Mouse (Mus musculus) retina, postnatal 7 days (tissue): ENCODE results near the gene Sox6.

Source experiments
- DNase-seq: peaks from one replicate; pipeline ENCODE4 v3.0.0-alpha.2; 2012; ENCODE audit warnings: low read depth, low spot score

Gene Sox6

DNA sequence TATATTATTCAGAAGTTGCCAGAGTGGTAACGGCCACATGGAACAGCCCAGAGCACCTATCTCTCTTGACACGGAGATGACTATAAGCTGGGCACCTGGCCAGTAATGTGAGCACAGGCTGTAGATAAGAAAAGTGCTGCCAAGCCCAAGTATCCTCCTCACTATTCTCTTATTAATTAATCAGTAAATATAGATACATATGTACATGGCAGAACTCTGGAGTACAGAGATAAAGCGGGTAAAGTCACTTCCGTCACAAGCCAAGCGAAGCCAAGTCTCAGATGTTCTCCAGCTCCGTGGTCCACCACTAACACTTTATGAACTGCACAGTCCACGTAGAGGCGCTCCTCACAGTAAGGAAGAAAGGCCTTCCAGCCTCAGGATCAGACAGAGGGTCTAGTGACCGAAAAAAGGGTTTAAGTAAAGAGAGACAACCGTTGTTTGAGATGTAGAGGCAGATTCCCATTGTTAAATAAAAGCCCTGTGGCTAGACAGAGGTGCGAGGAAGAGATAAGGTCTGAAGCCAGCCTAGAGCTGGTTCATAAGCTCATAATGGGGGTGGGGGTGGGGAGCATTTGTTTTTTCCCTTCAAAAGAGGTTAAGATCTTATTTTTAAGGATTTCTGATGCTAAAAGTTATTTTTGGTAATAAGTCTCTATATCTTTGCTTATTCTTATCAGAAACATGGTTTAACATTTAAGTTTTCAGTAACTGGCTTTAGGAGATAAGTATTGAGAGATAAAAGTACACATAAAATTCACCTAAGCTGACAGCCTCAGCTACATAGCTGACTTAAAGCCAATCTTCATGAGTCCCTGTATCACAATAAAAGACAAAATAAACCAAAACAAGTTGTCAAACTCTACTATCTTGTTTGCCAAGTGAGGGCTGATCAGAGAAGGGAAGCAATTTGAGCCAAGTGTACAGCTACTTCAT is 207.4 kb downstream of the Sox6 start:
- DNase-seq: no peak

DNA sequence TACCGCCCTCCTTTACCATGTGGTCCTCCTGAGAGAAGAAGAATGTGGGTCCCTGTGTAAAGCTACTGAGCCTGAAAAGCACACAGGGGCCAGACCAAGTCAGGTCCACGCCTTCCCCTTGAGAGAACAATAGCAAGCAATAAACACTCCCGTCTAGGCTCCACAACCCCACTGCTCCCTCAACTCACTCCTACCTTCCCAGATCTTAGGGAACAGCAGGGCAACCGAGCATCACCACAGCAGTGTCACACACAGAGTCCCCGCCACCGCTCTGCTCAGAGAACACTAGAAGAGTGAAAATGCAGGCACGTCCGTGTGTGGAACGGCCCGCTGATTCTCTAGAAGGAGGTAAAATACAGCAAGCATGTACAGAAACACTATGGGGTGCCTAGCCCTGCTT is 208.2 kb downstream of the Sox6 start:
- DNase-seq: no peak

DNA sequence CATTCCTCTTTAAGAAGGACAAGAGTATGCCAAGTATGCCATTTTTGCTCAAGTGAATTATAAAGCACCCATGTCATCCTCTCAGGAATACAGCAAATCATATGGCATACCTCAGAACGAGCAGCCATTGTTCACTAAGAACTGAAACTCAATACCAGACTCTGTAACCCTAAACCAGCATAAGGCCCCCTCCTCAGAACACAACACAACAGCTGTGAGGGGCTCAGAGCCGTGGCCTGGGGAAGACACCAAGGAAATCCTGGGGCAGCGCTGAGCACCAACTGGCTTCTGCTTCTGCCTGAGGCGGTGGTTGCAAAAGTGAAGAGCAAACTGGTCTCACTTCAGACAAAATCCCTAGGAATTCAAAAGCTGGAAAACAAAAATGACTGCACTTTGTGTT is 208.8 kb downstream of the Sox6 start:
- no peak for DNase-seq

DNA sequence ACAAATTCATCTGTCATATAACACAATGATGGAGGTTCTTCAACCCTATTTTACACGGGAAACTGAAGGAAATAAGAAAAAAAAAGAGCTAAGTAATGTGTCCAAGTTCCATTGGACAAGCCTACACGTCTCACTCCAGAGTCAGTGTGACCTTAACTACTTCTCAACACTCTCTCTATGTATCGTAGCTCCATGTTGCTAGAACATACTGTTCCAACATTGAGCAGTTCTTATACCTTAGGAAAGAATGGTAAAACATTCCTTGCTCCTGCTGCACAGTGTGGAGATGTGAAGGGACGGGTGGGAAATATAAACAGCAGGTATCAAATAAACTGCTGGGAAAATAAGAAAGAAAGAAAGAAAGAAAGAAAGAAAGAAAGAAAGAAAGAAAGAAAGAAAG is 209.3 kb downstream of the Sox6 start:
- DNase-seq: no peak

- no peak for DNase-seq
Observed at GRCm38 (mm10) chr7:115825295-115825694, 213.3 kb downstream of the Sox6 start.

GRCm38 (mm10) chr7:115824621-115825256 is 213.9 kb downstream of the Sox6 start:
- no peak for DNase-seq

GRCm38 (mm10) chr7:115819136-115819535 is 219.5 kb downstream of the Sox6 start:
- DNase-seq: no peak

- DNase-seq: no peak
Observed at GRCm38 (mm10) chr7:115803256-115803655, 235.3 kb downstream of the Sox6 start.

- no peak for DNase-seq
Observed at GRCm38 (mm10) chr7:115794139-115794858, 244.3 kb downstream of the Sox6 start.

DNA sequence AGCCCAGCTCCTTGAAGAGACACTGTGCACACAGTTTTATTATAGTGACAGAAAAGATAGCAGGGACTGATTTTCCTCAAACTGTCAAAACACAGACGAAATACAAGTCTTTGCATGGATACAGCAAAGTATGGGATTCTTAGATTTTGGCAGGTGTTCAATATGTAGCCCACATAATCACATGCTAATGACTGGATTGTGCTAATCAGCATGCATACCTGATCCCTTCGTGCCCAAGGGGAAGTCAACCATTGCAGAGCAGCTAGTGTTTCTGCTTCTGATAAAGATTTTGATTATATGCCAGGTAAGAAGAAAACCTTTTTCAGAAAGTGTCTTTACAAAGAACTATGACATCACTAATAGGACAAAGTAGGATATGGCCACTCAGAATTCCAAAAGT is 245.8 kb downstream of the Sox6 start:
- no peak for DNase-seq

- no peak for DNase-seq
Observed at GRCm38 (mm10) chr7:115789116-115789823, 249.3 kb downstream of the Sox6 start.

DNA sequence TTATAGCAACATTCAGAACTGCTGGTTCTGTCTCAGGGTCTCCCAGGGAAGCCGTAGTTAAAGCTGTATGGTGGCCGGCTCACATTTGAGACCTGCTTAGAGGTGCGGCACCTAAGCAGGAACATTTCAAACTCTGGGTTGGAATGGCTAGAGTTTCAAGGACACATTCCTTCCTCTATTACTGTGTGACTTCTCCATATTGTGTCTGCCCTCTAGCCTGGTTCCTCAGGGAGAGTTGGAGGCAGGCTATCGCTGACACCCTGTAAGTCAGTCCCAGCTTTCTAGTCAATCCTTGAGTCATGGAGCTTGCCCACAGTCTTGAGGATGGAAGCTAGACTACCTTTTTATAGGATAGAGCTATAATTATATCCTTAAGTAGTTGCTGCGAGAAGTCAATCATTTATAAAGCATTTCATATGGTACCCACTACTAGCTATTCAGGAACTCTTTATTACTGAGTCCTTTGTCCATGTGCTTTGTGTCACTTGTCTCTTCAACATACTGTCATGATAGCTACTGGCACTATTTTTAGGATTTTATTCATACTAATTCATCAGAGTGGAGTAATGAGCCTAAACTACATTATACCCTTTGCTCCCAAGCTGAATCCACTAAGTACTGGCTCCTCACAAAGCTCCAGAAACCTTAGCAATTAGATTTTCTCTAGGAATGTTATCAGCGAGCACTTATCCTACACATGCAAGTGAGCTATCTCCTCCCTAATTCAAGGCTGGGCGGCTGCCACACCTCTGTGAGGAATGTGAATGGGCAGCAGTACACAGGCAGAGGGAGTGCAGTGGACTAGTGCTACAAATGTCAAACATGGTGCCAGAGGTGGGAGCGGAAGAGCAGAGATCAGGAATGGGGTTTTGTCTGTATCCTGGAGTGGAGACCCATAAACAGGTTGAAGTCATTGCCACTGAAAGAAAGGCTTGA is 254.3 kb downstream of the Sox6 start:
- DNase-seq: no peak

DNA sequence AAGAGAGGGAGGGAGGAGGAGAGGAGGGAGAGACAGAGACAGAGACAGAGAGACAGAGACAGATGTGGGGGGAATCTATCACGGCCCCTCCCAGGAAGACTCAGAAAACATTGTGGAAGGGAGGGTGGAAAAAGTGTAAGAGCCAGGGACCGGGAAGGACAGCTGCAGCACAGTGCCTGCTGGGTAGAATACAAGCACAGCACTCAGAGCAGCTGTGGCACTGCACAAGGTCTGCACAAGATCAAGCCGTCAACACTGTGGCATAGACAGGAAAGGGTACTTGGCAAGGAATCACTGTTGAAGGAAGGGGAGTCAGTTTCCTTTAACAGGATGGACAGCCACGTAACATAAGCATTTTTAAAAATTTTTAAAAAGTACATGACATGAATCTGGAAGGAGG is 258.4 kb downstream of the Sox6 start:
- DNase-seq: no peak

DNA sequence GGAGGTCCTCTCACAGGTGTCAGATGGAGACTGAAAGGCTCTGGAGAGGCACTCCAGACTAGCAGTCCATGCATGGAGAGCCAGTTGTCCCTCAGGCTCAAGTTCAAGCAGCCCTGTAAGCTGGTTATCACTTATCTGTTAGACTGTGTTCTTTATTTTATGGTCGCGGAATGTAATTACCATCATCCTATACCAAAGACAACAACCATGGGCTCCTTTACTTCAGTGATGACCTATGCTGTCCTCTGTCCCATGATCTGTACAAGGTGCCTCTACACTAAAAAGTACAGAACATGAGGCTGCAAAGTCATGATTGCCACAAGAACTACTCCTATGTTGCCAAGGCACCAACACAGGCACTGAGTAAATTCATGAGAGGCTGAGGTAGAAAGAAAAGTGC is 259.1 kb downstream of the Sox6 start:
- DNase-seq: no peak

GRCm38 (mm10) chr7:115776736-115777135 is 261.9 kb downstream of the Sox6 start:
- no peak for DNase-seq

DNA sequence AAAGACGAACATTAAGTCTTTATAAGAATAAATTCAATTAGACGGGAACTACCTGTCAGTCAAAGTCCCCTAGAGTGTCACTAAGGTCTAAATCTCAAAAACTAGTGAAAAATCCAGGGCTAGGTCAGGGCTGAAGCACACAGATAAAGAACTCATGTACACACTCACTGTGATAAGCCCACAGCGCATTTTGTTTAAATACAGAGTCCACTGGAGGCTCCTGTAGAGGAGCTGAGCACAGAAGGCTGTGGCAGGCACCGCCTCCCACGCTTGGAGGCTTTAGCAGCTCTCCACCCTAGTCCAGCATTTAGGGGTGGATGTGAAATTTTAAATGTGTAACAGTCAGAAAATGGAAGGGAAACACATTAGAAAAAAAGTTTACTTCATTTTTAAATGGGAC is 262.3 kb downstream of the Sox6 start:
- no peak for DNase-seq

GRCm38 (mm10) chr7:115766316-115766715 is 272.3 kb downstream of the Sox6 start:
- no peak for DNase-seq

DNA sequence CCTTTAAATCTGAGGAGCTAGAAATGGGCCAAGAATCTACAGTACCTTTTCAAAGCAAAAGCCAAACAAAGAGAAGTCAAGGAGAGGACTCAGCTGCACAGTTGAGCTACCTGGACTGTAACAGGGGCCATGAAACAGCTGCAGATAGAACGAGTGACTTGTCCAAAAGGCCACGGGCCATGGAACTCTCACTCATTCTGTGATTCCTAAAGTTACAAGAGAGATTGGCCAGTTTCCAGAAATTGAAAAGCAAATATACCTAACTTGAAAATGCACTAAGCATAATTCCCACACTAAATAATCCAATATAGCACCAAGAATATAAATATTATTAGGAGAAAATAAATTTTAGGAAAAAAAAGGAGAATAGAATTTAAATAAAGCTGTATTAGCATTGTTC is 274.7 kb downstream of the Sox6 start:
- no peak for DNase-seq

DNA sequence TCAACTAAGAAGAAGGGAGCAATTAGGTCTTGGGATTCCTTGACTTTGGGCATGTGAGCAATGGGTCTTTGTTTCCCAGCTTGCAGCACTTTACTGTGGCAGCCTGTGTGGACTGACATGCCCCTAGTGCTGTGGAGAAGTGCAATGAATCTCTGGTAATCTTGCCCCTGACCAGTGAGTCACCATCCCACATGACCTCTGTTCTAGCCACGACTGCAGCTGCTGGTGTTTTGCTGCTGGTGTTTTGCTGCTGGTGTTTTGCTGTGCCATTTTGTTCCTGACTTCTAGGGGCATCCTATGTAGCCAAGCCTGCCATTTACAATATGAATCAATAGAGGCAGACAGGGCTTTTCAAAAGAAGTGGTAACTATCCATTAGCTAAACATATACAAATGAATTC is 280.4 kb downstream of the Sox6 start:
- no peak for DNase-seq

- DNase-seq: no peak
Observed at GRCm38 (mm10) chr7:115755272-115755671, 283.3 kb downstream of the Sox6 start.

GRCm38 (mm10) chr7:115754216-115754615 is 284.4 kb downstream of the Sox6 start:
- no peak for DNase-seq
